Mouse (Mus musculus): ENCODE results near the gene Arl5a. TPM values are rescaled to one million over a fixed set of nuclear protein-coding genes. Genes with fewer than 3 reads are reported as not detected.

Gene Arl5a
- 32.1 TPM for polyA plus RNA-seq (2017; shearing (Covaris generic))

GRCm38 (mm10) chr2:52424747-52425522 is at the start of gene Arl5a:
TSS of gene Arl5a (minus strand) at chr2:52424901.

GRCm38 (mm10) chr2:52378448-52378804 is 46.3 kb downstream of the Arl5a start, which contains the start of gene Neb:
TSS of gene Neb (minus strand) at chr2:52378474.

Other genes starting within 250 kb of the Arl5a start
- gene Neb, start 46.4 kb downstream of the Arl5a start, polyA plus RNA-seq (2017; shearing (Covaris generic)): 0.14 TPM

All from effector memory CD4-positive, alpha-beta T cell, adult 5 months (primary cell).